Mouse (Mus musculus): ENCODE results near the gene Mogs. TPM values are rescaled to one million over a fixed set of nuclear protein-coding genes. Genes with fewer than 3 reads are reported as not detected.

The Mogs gene
- polyA plus RNA-seq, 1 experiment from 2014 or later = 6.8 TPM

- Histone ChIP-seq H3K4me2 (ENCODE audit: low read depth, low read length) (peak overlapping the region; percentile 88), H3K36me3 (ENCODE audit: control insufficient read depth, insufficient read depth) (no peaks in the 10 kb centered on the region), H3K4me3 (ENCODE audit: low read depth, low read length) (peak overlapping the region; percentile 95), H3K9ac (ENCODE audit: low read depth, low read length) (peak overlapping the region; percentile 99), H3K27ac (ENCODE audit: low read length) (peak overlapping the region; percentile 88), H3K9me3 (replicated peaks; ENCODE audit: control insufficient read depth, low read length) (no peaks in the 10 kb centered on the region), H3K4me1 (ENCODE audit: control insufficient read depth, low read depth, low read length) (peaks cover 23% of the 10 kb centered on the region), H3K27me3 (ENCODE audit: control insufficient read depth, insufficient read depth, low read depth, low read length) (peaks cover 30% of the 10 kb centered on the region)
- ATAC-seq (ENCODE audit: low read depth) = no peak
- WGBS (ENCODE audit: insufficient replicate concordance) = 4% methylated on average over 6 of the region's 6 CpGs
Measured at GRCm38 (mm10) chr6:83165026-83165606, 49.8 kb downstream of the Mogs start.

- WGBS (ENCODE audit: insufficient replicate concordance) = 0% methylated on average over 57 of the region's 58 CpGs
Measured at GRCm38 (mm10) chr6:83165607-83166242, 50.4 kb downstream of the Mogs start, which contains the start of gene Dctn1. Gene Dctn1, plus strand, starts transcription at chr6:83165920.

GRCm38 (mm10) chr6:83166243-83166630, 50.9 kb downstream of the Mogs start:
- Histone ChIP-seq H3K9ac (ENCODE audit: low read depth, low read length) (peak overlapping the region; percentile 99), H3K27me3 (ENCODE audit: control insufficient read depth, insufficient read depth, low read depth, low read length) (peaks cover 18% of the 10 kb centered on the region), H3K36me3 (ENCODE audit: control insufficient read depth, insufficient read depth) (no peaks in the 10 kb centered on the region), H3K27ac (ENCODE audit: low read length) (peak overlapping the region; percentile 88), H3K4me2 (ENCODE audit: low read depth, low read length) (peak overlapping the region; percentile 88), H3K4me1 (ENCODE audit: control insufficient read depth, low read depth, low read length) (peaks cover 23% of the 10 kb centered on the region), H3K9me3 (replicated peaks; ENCODE audit: control insufficient read depth, low read length) (no peaks in the 10 kb centered on the region), H3K4me3 (ENCODE audit: low read depth, low read length) (peak overlapping the region; percentile 95)
- peak; percentile 1; the same call in 1 of the 2 replicates for ATAC-seq (ENCODE audit: low read depth)
- under 1% methylated on average over 12 of the region's 12 CpGs for WGBS (ENCODE audit: insufficient replicate concordance)

More at GRCm38 (mm10) chr6:83165607-83166242, 50.4 kb downstream of the Mogs start, which contains the start of gene Dctn1:
- Histone ChIP-seq H3K4me1 (ENCODE audit: control insufficient read depth, low read depth, low read length) (peaks cover 23% of the 10 kb centered on the region), H3K36me3 (ENCODE audit: control insufficient read depth, insufficient read depth) (no peaks in the 10 kb centered on the region), H3K9me3 (replicated peaks; ENCODE audit: control insufficient read depth, low read length) (no peaks in the 10 kb centered on the region), H3K9ac (ENCODE audit: low read depth, low read length) (peak within 1 kb of the TSS; percentile 99), H3K27ac (ENCODE audit: low read length) (peak within 1 kb of the TSS; percentile 88), H3K27me3 (ENCODE audit: control insufficient read depth, insufficient read depth, low read depth, low read length) (peaks cover 24% of the 10 kb centered on the region), H3K4me2 (ENCODE audit: low read depth, low read length) (peak within 1 kb of the TSS; percentile 88), H3K4me3 (ENCODE audit: low read depth, low read length) (peak within 1 kb of the TSS; percentile 95)
- ATAC-seq (ENCODE audit: low read depth) = peak; percentile 88

MicroRNAs encoded within 50 kb of the gene (microRNA counts, 519-probe panel; counts per million panel counts)
- 2,153 counts per million, percentile 34 among the panel's probes with 10 or more counts for microRNA mmu-miR-3470a+mmu-miR-3470b

Small RNA genes lying within 50 kb of the gene (microRNA-seq; reads per million reads assigned to microRNA genes)
- not detected for gene Mir3470a

Other genes with a start within 250 kb of the Mogs start
- gene Sema4f, start 175.7 kb upstream of the Mogs start, polyA plus RNA-seq (2015; fragmentation: Nextera tagmentation; extraction: Ambion mirVana) = 0.06 and 0.11 TPM in 2 replicates
- gene M1ap, start 168.6 kb upstream of the Mogs start, polyA plus RNA-seq (2015; fragmentation: Nextera tagmentation; extraction: Ambion mirVana) = 11.6 and 12.7 TPM in 2 replicates
- 15.7 and 16.1 TPM in 2 replicates for gene Dok1, start 82.0 kb upstream of the Mogs start, polyA plus RNA-seq (2015; fragmentation: Nextera tagmentation; extraction: Ambion mirVana)
- gene Loxl3, start 81.3 kb upstream of the Mogs start, polyA plus RNA-seq (2015; fragmentation: Nextera tagmentation; extraction: Ambion mirVana) = 1.9 and 2.1 TPM in 2 replicates
- 180 and 190 TPM in 2 replicates for gene Aup1, start 61.0 kb upstream of the Mogs start, polyA plus RNA-seq (2015; fragmentation: Nextera tagmentation; extraction: Ambion mirVana)
- 72.0 and 72.4 TPM in 2 replicates for gene Htra2, start 60.2 kb upstream of the Mogs start, polyA plus RNA-seq (2015; fragmentation: Nextera tagmentation; extraction: Ambion mirVana)
- 9.0 and 9.3 TPM in 2 replicates for gene Dqx1, start 57.7 kb upstream of the Mogs start, polyA plus RNA-seq (2015; fragmentation: Nextera tagmentation; extraction: Ambion mirVana)
- gene Tlx2, start 45.2 kb upstream of the Mogs start, polyA plus RNA-seq (2015; fragmentation: Nextera tagmentation; extraction: Ambion mirVana) = not detected in 2 replicates
- gene Pcgf1, start 37.6 kb upstream of the Mogs start, polyA plus RNA-seq (2015; fragmentation: Nextera tagmentation; extraction: Ambion mirVana) = 15.6 and 17.1 TPM in 2 replicates
- gene Lbx2, start 29.1 kb upstream of the Mogs start, polyA plus RNA-seq (2015; fragmentation: Nextera tagmentation; extraction: Ambion mirVana) = 0.25 and 0.48 TPM in 2 replicates
- gene Ccdc142, start 13.9 kb upstream of the Mogs start, polyA plus RNA-seq (2015; fragmentation: Nextera tagmentation; extraction: Ambion mirVana) = 0.59 and 1.1 TPM in 2 replicates
- gene Gm42688, start 13.9 kb upstream of the Mogs start, polyA plus RNA-seq (2015; fragmentation: Nextera tagmentation; extraction: Ambion mirVana) = 0.81 and 1.1 TPM in 2 replicates
- 66.1 and 73.4 TPM in 2 replicates for gene Mrpl53, start 6.5 kb upstream of the Mogs start, polyA plus RNA-seq (2015; fragmentation: Nextera tagmentation; extraction: Ambion mirVana)
- gene Wbp1, start 6.1 kb downstream of the Mogs start, polyA plus RNA-seq (2015; fragmentation: Nextera tagmentation; extraction: Ambion mirVana) = 27.2 and 28.3 TPM in 2 replicates
- gene Ino80b, start 9.9 kb downstream of the Mogs start, polyA plus RNA-seq (2015; fragmentation: Nextera tagmentation; extraction: Ambion mirVana) = 4.1 and 5.2 TPM in 2 replicates
- gene Rtkn, start 20.0 kb downstream of the Mogs start, polyA plus RNA-seq (2015; fragmentation: Nextera tagmentation; extraction: Ambion mirVana) = 16.1 and 16.4 TPM in 2 replicates
- 0.39 and 0.85 TPM in 2 replicates for gene Wdr54, start 40.9 kb downstream of the Mogs start, polyA plus RNA-seq (2015; fragmentation: Nextera tagmentation; extraction: Ambion mirVana)
- gene 1700003E16Rik, start 40.9 kb downstream of the Mogs start, polyA plus RNA-seq (2015; fragmentation: Nextera tagmentation; extraction: Ambion mirVana) = 0.15 and 0.30 TPM in 2 replicates
- 23.0 and 26.9 TPM in 2 replicates for gene Dctn1, start 50.4 kb downstream of the Mogs start, polyA plus RNA-seq (2015; fragmentation: Nextera tagmentation; extraction: Ambion mirVana)
- 0.89 and 0.93 TPM in 2 replicates for gene Slc4a5, start 104.3 kb downstream of the Mogs start, polyA plus RNA-seq (2015; fragmentation: Nextera tagmentation; extraction: Ambion mirVana)
- 59.6 and 64.3 TPM in 2 replicates for gene Mthfd2, start 210.4 kb downstream of the Mogs start, polyA plus RNA-seq (2015; fragmentation: Nextera tagmentation; extraction: Ambion mirVana)
- 31.5 and 32.0 TPM in 2 replicates for gene Mob1a, start 210.5 kb downstream of the Mogs start, polyA plus RNA-seq (2015; fragmentation: Nextera tagmentation; extraction: Ambion mirVana)
- 196 and 234 TPM in 2 replicates for gene Bola3, start 233.7 kb downstream of the Mogs start, polyA plus RNA-seq (2015; fragmentation: Nextera tagmentation; extraction: Ambion mirVana)